Mouse (Mus musculus) adipocyte (in vitro differentiated cells): ENCODE results near the gene Usp13.

Experiments used
- DNase-seq: peaks from one replicate; pipeline ENCODE4 v3.0.0-alpha.2; 2016; ENCODE audit warnings: low spot score

The Usp13 gene

GRCm38 (mm10) chr3:32817357-32818326 lies at the start of gene Usp13:
Gene Usp13, plus strand, starts transcription at chr3:32817546.
- no peak for DNase-seq

DNA sequence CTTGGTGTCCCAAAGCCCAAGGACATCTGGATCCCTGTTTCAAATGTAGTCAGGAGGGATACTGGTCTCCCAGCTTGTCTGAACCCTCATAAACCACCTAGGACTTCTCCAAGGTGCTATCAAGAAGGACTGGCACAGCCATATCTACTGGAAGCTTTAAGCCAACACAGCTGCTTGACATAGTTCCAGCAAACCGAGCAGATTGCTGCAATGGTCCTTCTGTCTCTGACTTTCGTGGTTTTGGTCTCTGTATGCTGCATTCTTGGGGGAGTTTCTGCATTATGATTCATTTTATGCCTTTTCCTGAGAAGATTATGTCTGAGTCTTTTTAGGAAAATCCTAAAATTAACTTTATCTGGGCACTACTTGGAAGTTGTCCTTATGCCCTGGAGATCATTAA lies 46.6 kb upstream of the Usp13 start:
- no peak for DNase-seq

GRCm38 (mm10) chr3:32817001-32817356 lies 367 bp upstream of the Usp13 start:
- no peak for DNase-seq

DNA sequence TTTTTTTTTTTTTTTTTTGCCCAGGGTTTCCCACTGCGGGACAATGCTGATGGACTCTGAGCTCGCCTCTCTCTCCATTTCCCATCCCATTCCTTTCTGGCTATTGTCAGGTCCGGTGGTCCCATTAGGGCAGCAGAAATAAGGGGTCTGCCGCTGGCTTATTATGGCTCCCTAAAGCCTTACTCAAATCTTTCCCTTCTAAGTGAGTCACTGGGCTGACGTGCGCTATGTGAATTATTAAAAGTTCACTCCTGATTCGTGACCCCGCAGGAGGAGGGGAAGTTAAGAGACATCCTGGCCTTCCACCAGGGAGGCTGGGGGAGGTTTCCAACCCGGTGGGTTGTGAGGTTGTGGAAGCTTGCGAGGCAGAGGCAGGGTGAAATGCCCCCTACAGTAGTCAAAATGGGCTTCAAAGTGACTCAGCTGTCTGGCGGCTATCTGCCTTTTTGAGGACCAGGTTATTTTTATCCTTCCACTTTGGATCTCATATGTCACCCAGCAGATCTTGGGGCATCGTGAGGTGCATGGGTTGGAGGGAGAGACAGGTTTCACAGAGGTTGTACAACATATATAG lies 1.1 kb downstream of the Usp13 start:
- no peak for DNase-seq

GRCm38 (mm10) chr3:32822620-32823019 lies 5.3 kb downstream of the Usp13 start:
- DNase-seq: no peak

DNA sequence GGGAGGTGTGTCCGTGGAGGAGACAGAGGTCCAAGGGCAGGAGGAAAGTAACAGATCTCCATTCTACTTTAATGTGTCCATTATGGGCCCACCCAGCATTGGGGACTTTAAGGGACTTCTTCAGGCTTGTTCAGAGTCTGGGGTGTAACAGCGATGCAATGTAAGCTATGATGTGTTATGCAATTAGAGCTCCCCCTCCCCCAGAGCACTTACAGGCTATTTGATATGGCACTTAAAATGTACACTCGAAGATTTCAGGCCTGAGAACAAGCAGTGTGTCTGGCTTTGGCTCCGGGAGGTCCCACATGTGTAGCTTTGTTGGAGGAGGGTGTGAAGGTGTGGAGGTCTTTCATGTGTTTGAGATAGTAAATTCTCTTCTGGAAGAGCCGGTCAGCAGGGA lies 7.6 kb downstream of the Usp13 start:
- no peak for DNase-seq

- no peak for DNase-seq
Measured at GRCm38 (mm10) chr3:32825964-32826479, 8.7 kb downstream of the Usp13 start.

- no peak for DNase-seq
Measured at GRCm38 (mm10) chr3:32826701-32827100, 9.4 kb downstream of the Usp13 start.

DNA sequence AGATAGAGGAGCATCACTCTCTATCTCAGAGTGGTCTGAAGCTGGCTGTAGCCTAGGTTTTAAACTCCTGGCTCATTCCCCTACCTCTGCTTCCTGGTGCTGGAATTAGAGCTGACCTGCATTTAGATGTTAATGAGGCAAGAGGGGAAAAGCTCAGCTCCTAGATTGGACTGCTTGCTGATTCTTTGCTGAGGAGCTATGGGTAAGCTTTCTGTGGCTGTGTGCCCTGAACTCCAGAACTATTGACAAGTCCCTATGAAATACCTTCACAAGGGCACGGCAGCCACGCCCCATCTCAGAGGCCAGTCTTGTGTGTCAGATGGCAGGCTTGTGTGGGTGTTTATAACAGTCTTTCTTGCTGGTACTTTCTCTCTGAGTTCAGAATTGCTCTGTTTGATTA lies 16.5 kb downstream of the Usp13 start:
- DNase-seq: no peak

DNA sequence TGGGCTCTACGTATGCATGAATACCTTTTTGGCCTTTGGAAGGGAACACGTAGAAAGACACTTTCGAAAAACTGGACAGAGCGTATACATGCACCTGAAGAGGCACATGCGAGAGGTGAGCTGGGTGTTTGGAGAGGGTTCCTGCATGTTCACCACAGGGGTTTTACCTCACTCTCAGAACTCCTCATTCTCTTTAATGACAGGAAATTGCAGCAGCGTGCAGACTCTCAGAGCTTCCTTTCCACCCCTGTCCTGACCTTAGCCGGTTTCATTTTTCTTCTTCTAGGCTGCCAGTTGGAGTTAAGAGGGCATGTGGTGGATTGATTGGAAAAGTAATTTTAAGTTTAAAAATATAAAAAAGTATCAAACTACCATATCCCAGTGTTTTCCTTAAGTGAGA lies 20.5 kb downstream of the Usp13 start:
- no peak for DNase-seq

DNA sequence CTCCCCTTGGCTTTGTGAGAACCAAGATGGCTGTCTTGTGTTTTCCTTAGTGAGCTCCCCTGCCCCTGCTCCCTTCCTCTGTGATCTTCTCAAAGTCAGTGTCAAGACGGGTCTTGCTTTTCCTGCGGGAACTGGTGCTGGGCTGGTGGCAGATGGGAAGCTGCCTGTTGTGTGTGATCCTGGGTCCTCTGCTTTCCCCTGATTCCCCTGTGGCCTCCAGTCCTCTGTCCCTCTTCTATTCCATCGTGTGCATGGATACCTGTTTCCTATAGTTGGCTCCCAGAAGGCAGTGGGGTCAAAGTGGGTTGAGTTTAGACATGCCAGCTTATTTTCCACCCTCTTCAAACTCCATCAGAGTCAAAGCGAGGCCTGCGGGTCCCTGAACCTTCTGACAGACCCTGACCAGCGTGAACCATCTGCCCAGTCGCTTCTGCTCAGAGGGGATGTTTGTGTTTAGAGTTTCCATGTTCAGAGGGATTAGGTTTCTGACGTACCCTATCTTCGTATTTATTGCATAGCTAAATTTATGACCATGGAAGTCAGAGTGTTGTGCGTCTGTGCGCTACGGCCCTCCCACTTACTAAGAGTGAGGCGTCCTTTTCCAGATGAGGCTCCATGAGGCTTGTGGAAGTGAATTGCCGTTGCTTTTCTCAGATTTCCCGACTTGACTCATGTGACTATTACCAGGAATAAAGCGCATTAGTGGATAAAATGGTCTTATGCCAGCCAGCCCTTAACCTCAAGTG lies 39.2 kb downstream of the Usp13 start:
- no peak for DNase-seq

- DNase-seq: no peak
Measured at GRCm38 (mm10) chr3:32871081-32871480, 53.7 kb downstream of the Usp13 start.

GRCm38 (mm10) chr3:32886386-32886785 lies 69.0 kb downstream of the Usp13 start:
- no peak for DNase-seq

- DNase-seq: no peak
Measured at GRCm38 (mm10) chr3:32888886-32889285, 71.5 kb downstream of the Usp13 start.

- no peak for DNase-seq
Measured at GRCm38 (mm10) chr3:32890174-32890573, 72.8 kb downstream of the Usp13 start.

- no peak for DNase-seq
Measured at GRCm38 (mm10) chr3:32903462-32903861, 86.1 kb downstream of the Usp13 start.

- DNase-seq: no peak
Measured at GRCm38 (mm10) chr3:32904599-32904998, 87.3 kb downstream of the Usp13 start.

DNA sequence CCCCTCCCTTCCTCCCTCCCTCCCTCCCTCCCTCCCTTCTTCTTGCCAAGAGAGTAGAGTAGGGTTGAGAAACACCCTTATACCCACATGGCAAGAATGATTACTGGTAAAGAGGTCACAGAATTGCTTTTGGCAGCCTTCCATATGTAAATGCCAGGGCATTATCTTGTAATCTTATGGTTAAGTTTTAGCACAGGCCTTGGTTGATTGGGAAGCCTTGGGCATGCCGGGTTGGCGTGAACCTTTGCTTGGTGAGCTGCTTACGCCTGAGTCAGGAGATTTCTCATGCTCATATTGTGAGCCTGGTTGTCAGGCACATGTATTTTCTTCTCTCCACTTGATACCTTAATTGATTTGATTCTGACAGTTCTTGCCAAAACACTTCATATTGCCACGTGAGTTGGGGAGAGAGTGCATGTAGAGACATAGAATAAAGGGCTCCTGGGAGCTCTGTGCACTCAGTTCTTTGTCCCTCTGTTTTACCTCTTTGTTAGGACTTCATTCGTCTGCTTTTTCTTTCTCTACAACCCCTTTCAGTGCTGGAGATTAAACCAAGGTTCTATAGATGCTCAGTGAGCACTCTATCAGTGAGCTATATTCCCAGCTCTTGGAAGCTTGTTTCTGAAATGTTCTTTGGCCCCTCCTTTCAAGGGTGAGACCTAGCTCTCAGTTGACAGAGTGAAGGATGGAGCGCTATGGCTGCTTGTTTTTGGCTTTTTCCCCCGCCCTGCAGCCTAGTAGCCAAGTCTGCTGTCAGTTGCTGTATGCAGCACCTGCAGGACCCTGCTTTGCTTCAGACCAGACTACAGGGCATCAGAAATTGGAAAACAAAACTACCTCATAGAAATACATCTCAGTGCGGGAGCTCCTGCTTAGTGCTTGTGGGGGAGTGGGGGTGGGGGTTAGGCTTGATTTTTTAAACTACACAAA lies 88.8 kb downstream of the Usp13 start:
- peak; percentile 44 for DNase-seq

DNA sequence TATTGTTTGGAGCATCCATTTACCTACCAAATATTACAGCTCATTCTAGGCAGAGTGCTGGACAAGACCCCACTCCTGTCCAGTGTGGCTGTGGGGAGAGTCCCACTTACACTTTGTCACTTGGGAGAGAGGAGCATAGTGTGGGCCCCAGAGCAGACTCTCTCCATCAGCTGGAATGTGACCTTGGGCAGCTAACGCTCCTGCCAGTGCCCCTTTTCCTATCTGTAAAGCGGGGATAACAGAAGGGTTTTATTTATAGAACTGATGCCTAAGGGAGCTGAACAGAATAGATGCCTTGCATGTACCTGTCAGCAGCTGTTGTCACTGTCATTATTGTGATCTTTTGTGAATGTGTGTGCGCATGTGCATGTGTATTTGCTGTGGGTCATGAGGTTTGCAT lies 91.1 kb downstream of the Usp13 start:
- DNase-seq: no peak

- peak; percentile 7 for DNase-seq
Measured at GRCm38 (mm10) chr3:32910071-32910551, 92.8 kb downstream of the Usp13 start.

GRCm38 (mm10) chr3:32924168-32924567 lies 106.8 kb downstream of the Usp13 start:
- DNase-seq: no peak
